Mouse (Mus musculus): ENCODE measurements around the gene Krt16.

DNA sequence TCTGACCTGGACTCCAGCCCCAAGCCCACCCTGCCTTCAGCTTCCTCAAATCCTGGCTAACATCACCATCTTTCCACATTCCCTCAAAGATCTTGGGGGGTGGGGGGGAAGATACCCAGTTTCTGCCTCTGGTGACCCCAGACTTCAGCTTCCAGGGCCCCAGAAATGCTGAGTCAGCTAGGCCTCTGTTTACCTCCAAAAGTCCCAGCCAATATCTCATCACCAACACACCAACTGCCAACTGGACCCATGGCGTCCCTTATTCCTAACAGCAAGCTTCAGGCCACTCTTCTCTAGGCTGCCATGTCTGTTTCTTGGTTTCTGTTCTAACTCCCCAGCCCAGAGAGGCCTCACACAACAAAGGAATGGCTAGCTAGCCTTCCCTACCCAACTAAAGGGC, 23.2 kb upstream of the Krt16 start:
- TF ChIP-seq CTCF (IDR thresholded peaks at IDR 0.05; ENCODE audit: low read depth) = no peak
- TF ChIP-seq EP300 (IDR thresholded peaks at IDR 0.05; ENCODE audit: low read depth) = no peak
